Mouse (Mus musculus) hindbrain, embryonic 12.5 days (tissue): ENCODE results near the gene 1700066M21Rik. TPM values are rescaled to one million over a fixed set of nuclear protein-coding genes. Genes with fewer than 3 reads are reported as not detected.

Source experiments
- ATAC-seq: fragments of 200-750 bp; cut with Nextera tagmentation; 2 replicates; pipeline ENCODE4 v1.8.0; 2017; ENCODE audit warnings: moderate TSS enrichment; ENCODE audit not compliant: low FRiP score
- H3K27ac ChIP-seq: fragments of 300-500 bp; sonication (generic); 2 replicates; pipeline ENCODE4 v1.5.1; 2016; ENCODE audit warnings: mild to moderate bottlenecking
- H3K27me3 ChIP-seq: fragments of 300-500 bp; sonication (generic); 2 replicates; pipeline ENCODE4 v1.6.1; 2016; ENCODE audit warnings: mild to moderate bottlenecking
- H3K36me3 ChIP-seq: fragments of 300-500 bp; sonication (generic); 2 replicates; pipeline ENCODE4 v1.6.1; 2016; ENCODE audit warnings: mild to moderate bottlenecking
- H3K4me1 ChIP-seq: fragments of 300-500 bp; sonication (generic); 2 replicates; pipeline ENCODE4 v1.6.1; 2016
- H3K4me2 ChIP-seq: fragments of 300-500 bp; sonication (generic); replicated peaks from 2 replicates; pipeline ENCODE4 v1.6.1; 2016; ENCODE audit warnings: mild to moderate bottlenecking
- H3K4me3 ChIP-seq: fragments of 300-500 bp; sonication (generic); 2 replicates; pipeline ENCODE4 v1.5.1; 2016; ENCODE audit warnings: mild to moderate bottlenecking
- H3K9ac ChIP-seq: fragments of 300-500 bp; sonication (generic); 2 replicates; pipeline ENCODE4 v1.6.1; 2016; ENCODE audit warnings: mild to moderate bottlenecking, moderate library complexity
- H3K9me3 ChIP-seq: fragments of 300-500 bp; sonication (generic); replicated peaks from 2 replicates; pipeline ENCODE4 v1.6.1; 2016; ENCODE audit warnings: mild to moderate bottlenecking
- WGBS: fragments of 180-500 bp; shearing (Covaris S2); methylation state at CpG from one replicate; pipeline ENCODE4 v1.1.7; 2016; 5-methylcytosine and 5-hydroxymethylcytosine counted together
- polyA plus RNA-seq: library from polyadenylated mRNA; unstranded; fragments of >200 nt; fragmentation: Nextera tagmentation; extraction: Ambion mirVana; gene quantifications from 2 replicates; pipeline ENCODE4 v1.2.1, GENCODE M21; 2016

1700066M21Rik gene
- polyA plus RNA-seq, 1 experiment from 2014 or later = 14.6 TPM

DNA sequence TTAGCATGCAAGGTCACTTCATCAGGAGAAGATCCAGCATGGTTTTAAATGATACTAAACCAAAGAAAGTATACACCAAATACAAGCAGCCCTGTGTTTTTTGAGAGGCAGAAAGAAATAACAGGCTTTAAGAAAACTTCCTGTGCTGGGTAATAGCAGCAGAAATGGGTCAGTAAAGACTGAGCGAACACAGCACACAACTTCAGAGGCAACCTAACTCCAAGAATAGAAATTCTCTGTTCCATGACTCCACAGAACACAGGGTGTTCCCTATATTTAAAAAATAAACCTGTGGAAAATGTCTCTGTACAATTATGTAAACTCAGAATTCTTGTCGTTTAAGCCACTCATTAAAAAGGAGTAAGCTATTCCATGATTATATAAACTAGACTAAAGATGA, 23.5 kb downstream of the 1700066M21Rik start:
- peaks cover 5% of the 10 kb centered on the region; the same call in 1 of the 2 replicates for H3K4me1 ChIP-seq
- H3K9ac ChIP-seq = no peak overlapping the region
- peaks cover 27% of the 10 kb centered on the region for H3K36me3 ChIP-seq
- H3K27me3 ChIP-seq = no peaks in the 10 kb centered on the region
- 96% methylated on average over 2 of the region's 2 CpGs for WGBS
- no peak overlapping the region for H3K27ac ChIP-seq
- H3K4me2 ChIP-seq = no peak overlapping the region
- no peak for ATAC-seq
- H3K9me3 ChIP-seq = no peaks in the 10 kb centered on the region
- no peak overlapping the region for H3K4me3 ChIP-seq

DNA sequence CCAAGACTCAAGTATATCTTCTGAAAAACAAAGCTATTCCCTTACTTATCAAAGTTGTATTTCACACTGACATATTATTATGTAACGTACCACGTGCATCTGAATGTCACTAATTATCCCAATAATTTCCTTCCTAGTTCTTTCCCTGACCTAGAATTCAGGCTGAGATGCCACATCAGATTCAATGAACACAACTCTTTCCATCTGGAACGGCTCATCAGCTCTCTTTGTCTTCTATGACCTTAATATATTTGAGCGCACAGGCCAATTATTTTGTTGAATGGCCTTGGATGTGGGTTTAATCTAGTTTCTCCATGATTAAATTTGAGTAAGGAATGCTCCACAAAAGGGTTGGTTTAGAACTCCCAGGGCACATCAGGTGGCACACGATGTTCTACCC, 24.7 kb downstream of the 1700066M21Rik start:
- no peak overlapping the region for H3K4me2 ChIP-seq
- ATAC-seq = no peak
- H3K4me3 ChIP-seq = no peak overlapping the region
- no peak overlapping the region for H3K9ac ChIP-seq
- H3K4me1 ChIP-seq = peaks cover 6% of the 10 kb centered on the region
- WGBS = 94% methylated on average over 5 of the region's 5 CpGs
- no peaks in the 10 kb centered on the region for H3K9me3 ChIP-seq
- H3K27me3 ChIP-seq = no peaks in the 10 kb centered on the region
- H3K27ac ChIP-seq = no peak overlapping the region
- H3K36me3 ChIP-seq = peaks cover 24% of the 10 kb centered on the region

DNA sequence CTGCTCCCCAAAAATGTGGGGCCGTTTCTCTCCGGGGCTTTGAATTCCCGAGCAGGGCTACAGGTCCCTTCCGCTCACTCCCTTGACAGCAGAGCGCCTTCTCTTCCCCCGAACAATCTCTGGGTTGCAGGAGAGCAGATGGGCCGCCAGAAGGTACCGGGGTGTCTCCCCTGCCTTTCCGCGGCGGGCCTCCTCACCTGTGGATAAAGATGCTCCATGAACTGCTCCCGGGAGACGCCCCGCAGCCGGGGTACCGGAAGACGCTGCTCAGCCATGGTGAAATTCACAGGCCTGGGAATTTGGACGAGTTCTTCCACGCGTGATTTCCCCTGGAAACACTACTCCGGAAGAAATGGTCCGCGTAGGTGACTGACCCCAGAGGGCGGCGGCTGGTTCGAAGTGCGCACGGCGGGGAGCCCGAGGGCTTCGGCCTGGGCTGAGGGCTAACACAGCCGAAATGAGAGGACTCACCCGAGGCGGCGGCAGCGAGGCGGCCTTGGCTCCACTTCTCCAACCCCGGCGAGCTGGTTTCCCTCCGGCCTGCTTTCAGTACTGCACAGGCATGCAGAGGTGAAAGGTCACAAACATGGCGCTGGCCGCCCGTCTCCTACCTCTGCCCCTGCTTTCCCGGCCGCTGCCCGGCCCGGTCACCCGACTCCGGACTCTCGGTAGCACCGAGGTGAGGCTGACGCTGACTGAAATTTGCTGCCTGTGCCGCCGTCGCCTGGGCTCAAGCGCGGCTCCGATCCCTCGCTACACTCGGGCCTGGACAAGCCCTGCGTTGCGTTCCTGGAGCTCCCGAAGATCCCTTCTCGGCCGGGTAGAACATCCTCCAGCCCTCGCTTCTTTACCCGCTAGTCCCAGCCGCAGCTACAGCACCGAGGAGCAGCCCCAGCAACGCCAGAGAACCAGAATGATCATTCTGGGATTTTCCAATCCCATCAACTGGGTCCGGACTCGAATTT, 29.0 kb downstream of the 1700066M21Rik start, which contains the start of the genes Maip1 and Tyw5:
Gene Maip1 (plus strand): TSS at position 142 of the 965 bp plus-strand sequence.
Gene Tyw5 (minus strand): TSS at position 915 of the 965 bp plus-strand sequence.
- peak within 1 kb of the TSS; percentile 77 for H3K4me2 ChIP-seq
- ATAC-seq = peak; percentile 92
- H3K27me3 ChIP-seq = no peaks in the 10 kb centered on the region
- peak within 1 kb of the TSS; percentile 84 for H3K4me3 ChIP-seq
- H3K36me3 ChIP-seq = no peaks in the 10 kb centered on the region
- H3K4me1 ChIP-seq = peaks cover 23% of the 10 kb centered on the region
- peak within 1 kb of the TSS; percentile 91 for H3K27ac ChIP-seq
- peak within 1 kb of the TSS; percentile 80 for H3K9ac ChIP-seq
- no peaks in the 10 kb centered on the region for H3K9me3 ChIP-seq
- under 1% methylated on average over 72 of the region's 72 CpGs for WGBS

DNA sequence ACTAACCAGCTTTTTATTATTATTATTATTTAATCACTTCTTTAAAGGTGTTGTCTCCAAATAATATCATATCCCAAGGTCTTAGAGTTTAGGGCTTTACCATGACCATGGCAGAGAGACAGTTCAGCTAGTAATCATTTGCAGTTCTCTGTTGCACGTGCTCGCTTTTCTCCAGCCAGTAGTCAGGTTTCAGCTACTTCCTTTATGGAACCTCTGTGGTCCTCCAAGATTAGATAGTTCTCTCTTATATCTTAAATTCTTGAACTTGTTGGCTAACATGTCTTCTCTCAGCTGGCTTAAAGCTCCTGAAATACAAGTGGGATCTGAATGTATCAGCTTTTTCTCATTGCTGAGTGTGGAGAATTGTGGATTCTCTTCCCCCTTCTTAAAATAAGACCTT, 31.6 kb downstream of the 1700066M21Rik start:
- H3K9me3 ChIP-seq = no peaks in the 10 kb centered on the region
- H3K27me3 ChIP-seq = no peaks in the 10 kb centered on the region
- no peak overlapping the region for H3K9ac ChIP-seq
- 88% methylated on average over 2 of the region's 2 CpGs for WGBS
- ATAC-seq = no peak
- H3K4me3 ChIP-seq = no peak overlapping the region
- H3K27ac ChIP-seq = no peak overlapping the region
- peaks cover 23% of the 10 kb centered on the region for H3K36me3 ChIP-seq
- H3K4me2 ChIP-seq = 0 out of 2 replicates have a peak overlapping the region, but pooled peaks have one; percentile 4
- H3K4me1 ChIP-seq = peaks cover 23% of the 10 kb centered on the region

DNA sequence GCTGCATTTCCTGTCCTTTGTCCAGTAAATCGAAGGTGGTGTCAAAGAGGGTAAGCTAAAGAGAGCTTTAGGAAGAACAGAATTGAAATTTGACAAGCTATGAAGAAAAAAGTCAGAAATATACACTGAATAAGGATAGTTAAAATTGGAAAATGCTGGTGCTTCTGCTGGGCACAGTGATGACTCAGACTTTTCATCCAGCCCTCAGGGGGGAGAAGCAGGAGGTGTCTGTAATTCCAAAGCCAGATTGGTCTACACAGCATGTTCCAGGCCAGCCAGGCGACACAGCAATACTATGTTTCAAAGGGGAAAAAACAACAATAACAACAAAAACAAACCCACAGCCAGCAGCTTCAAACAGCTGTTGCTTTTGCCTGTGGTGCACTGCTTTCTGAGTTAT, 36.0 kb downstream of the 1700066M21Rik start:
- ATAC-seq = no peak
- 84% methylated on average over 2 of the region's 2 CpGs for WGBS
- H3K4me2 ChIP-seq = no peak overlapping the region
- no peak overlapping the region for H3K27ac ChIP-seq
- peaks cover 43% of the 10 kb centered on the region for H3K36me3 ChIP-seq
- H3K4me1 ChIP-seq = peaks cover 6% of the 10 kb centered on the region; the same call in 1 of the 2 replicates
- no peak overlapping the region for H3K4me3 ChIP-seq
- H3K27me3 ChIP-seq = no peaks in the 10 kb centered on the region
- H3K9me3 ChIP-seq = no peaks in the 10 kb centered on the region
- H3K9ac ChIP-seq = no peak overlapping the region

DNA sequence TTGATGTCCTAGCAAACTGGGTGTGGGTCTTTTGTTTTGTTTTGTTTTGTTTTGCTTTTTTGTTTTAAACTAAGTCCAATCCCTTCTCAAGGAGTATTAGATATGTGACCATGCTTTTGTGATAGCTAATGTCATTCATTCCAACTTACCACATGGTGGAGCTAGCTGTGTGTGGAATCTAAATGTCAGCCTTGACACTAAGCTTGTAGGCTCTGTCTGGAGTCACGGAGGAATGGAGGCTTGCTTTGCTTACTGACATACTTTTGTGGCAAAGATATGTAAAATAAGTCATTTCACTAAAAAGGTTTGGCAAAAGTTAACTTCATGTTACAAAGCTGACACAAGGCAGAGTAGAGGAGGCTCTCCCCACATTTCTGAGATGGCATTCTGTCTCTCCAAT, 46.3 kb downstream of the 1700066M21Rik start:
- Histone ChIP-seq H3K4me1 (no peaks in the 10 kb centered on the region), H3K9me3 (no peaks in the 10 kb centered on the region), H3K27ac (no peak overlapping the region), H3K4me3 (no peak overlapping the region), H3K27me3 (no peaks in the 10 kb centered on the region), H3K36me3 (no peaks in the 10 kb centered on the region), H3K9ac (no peak overlapping the region), H3K4me2 (no peak overlapping the region)
- 11% methylated on average over 1 of the region's 1 CpGs for WGBS
- ATAC-seq = no peak

DNA sequence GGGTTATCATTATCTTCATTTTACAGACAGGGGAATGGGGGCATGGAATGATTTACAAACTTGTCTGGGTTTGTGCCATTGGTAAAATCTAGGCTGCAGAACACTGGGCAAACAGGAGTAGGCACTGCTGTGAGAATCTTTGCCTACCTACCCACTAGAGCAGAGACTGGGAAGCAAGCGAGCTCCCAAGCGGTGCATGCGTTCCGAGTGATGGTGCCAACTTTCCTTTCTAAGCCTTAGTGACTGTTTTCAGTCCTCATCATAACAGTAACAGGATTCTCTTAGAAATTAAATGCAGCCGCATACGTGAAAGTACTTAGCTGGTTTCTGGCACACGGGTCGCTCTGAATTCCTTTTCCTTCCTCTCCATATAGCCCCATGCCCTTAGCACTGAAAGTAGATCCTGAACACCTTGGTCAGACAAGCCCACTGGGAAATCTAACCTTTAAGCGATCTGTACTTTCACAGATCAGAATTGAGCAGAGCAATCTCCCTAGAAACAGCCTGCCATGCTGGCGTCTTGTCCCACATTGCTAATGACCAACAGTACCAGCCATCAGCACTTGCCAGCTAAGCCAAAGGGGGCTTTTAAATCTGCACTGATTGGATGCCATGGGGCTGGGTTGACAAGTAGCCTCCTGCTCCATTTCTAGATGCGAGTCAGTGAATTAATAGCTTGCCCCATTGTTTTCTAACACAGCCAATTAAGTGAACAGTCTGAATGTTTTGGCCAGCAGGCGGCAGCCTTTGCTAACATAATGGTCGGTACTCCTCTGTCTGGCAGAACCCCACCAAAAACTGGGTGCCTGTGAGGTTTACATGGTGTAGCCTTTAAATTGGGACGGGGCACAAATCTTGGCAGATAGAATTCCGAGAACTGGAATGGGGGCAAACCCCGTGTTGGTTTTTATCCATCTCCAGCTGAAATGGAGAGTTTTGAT, 51.2 kb downstream of the 1700066M21Rik start:
- 48% methylated on average over 16 of the region's 16 CpGs for WGBS
- H3K4me3 ChIP-seq = no peak overlapping the region

DNA sequence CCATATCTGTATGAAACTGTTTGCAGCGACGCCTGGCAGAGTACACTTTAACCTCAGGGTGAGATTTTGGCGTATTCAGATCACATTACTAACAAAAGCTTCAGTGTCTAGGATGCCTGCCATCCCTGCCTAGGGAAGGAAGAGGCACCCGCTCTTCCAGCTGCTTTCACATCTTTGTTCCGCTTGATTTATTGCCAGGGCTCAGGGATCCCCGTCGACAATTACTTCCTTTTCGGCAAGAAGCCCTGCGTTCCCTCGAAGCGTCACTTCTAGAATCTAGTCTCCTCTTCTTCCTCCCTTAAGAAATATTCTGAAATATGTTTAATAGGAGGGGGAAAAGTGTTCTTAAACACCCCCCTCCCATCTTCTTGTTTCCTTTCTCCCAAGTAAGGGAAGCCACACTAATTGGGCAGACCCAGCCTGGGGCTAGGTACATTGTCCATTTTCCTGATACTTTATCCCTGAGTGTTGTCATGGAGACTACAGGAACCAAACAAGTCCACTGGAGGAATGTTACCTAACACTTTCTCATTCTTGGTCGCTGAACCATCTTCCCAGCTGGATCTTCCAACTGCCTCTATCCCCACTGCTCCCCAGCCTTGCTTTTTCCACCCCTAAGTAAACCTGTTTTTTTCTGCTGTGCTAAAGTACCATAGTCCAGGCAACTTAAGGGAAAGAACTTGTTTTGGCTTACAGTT, 52.5 kb downstream of the 1700066M21Rik start:
- H3K36me3 ChIP-seq = no peaks in the 10 kb centered on the region
- WGBS = 5% methylated on average over 12 of the region's 12 CpGs
- no peaks in the 10 kb centered on the region for H3K27me3 ChIP-seq
- H3K4me1 ChIP-seq = 0 out of 2 replicates have a peak, but pooled peaks cover 3% of the 10 kb centered on the region
- H3K27ac ChIP-seq = 0 out of 2 replicates have a peak overlapping the region, but pooled peaks have one; percentile 36
- peak overlapping the region; percentile 35 for H3K4me2 ChIP-seq
- H3K4me3 ChIP-seq = no peak overlapping the region
- ATAC-seq = peak; percentile 78
- H3K9me3 ChIP-seq = no peaks in the 10 kb centered on the region
- no peak overlapping the region for H3K9ac ChIP-seq

More for the DNA sequence above, 51.2 kb downstream of the 1700066M21Rik start:
- Histone ChIP-seq H3K9me3 (no peaks in the 10 kb centered on the region), H3K36me3 (no peaks in the 10 kb centered on the region), H3K27me3 (no peaks in the 10 kb centered on the region), H3K27ac (no peak overlapping the region), H3K4me1 (0 out of 2 replicates have a peak, but pooled peaks cover 3% of the 10 kb centered on the region), H3K4me2 (peak overlapping the region; percentile 39), H3K9ac (peak overlapping the region; percentile 50)
- peak; percentile 85 for ATAC-seq

DNA sequence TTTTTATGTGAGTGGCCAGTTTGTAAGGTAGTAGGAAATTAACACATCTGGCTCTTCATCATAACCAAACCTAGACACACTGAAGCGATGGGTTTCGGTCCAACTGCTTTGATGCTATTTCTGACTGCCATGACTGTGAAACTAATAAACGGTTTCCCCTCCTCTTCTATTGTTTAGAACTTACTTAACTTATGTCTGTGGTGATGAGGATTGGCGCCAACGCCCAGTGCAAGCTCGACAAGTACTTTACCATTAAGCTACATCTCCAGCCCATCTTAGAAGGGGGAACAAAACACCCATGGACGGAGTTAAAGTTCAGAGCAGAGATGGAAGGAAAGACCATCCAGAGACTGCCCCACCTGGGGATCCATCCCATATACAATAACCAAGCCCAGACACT, 55.7 kb downstream of the 1700066M21Rik start:
- no peak overlapping the region for H3K27ac ChIP-seq
- H3K36me3 ChIP-seq = no peaks in the 10 kb centered on the region
- no peaks in the 10 kb centered on the region for H3K9me3 ChIP-seq
- peaks cover 5% of the 10 kb centered on the region for H3K4me1 ChIP-seq
- H3K9ac ChIP-seq = no peak overlapping the region
- no peak overlapping the region for H3K4me2 ChIP-seq
- no peaks in the 10 kb centered on the region for H3K27me3 ChIP-seq
- 92% methylated on average over 7 of the region's 7 CpGs for WGBS
- ATAC-seq = no peak
- no peak overlapping the region for H3K4me3 ChIP-seq
